Mouse (Mus musculus) midbrain, embryonic 10.5 days (tissue): ENCODE data around the gene 1700011L22Rik. TPM values are rescaled to one million over a fixed set of nuclear protein-coding genes. Genes with fewer than 3 reads are reported as not detected.

Source experiments
- DNase-seq: peaks from one replicate; pipeline ENCODE4 v3.0.0-alpha.2; 2017; ENCODE audit warnings: low spot score
- H3K27ac ChIP-seq: fragments of 300-500 bp; sonication (generic); replicated peaks from 2 replicates; pipeline ENCODE4 v1.5.1; 2016; ENCODE audit warnings: mild to moderate bottlenecking
- H3K27me3 ChIP-seq: fragments of 300-500 bp; sonication (generic); 2 replicates; pipeline ENCODE4 v1.6.1; 2016; ENCODE audit warnings: low read depth, mild to moderate bottlenecking; ENCODE audit not compliant: poor library complexity, severe bottlenecking
- H3K36me3 ChIP-seq: fragments of 300-500 bp; sonication (generic); 2 replicates; pipeline ENCODE4 v1.6.1; 2016; ENCODE audit warnings: mild to moderate bottlenecking, moderate library complexity
- H3K4me1 ChIP-seq: fragments of 300-500 bp; sonication (generic); 2 replicates; pipeline ENCODE4 v1.6.1; 2016
- H3K4me3 ChIP-seq: fragments of 300-500 bp; sonication (generic); 2 replicates; pipeline ENCODE4 v1.5.1; 2016; ENCODE audit warnings: mild to moderate bottlenecking, moderate library complexity
- H3K9me3 ChIP-seq: fragments of 300-500 bp; sonication (generic); replicated peaks from 2 replicates; pipeline ENCODE4 v1.6.1; 2016; ENCODE audit warnings: mild to moderate bottlenecking
- WGBS: fragments of 180-500 bp; shearing (Covaris S2); methylation state at CpG from one replicate; pipeline ENCODE4 v1.1.7; 2016; 5-methylcytosine and 5-hydroxymethylcytosine counted together
- polyA plus RNA-seq: library from polyadenylated mRNA; unstranded; fragments of >200 nt; fragmentation: Nextera tagmentation; extraction: Ambion mirVana; gene quantifications from 2 replicates; pipeline ENCODE4 v1.2.1, GENCODE M21; 2016

The 1700011L22Rik gene
- polyA plus RNA-seq, 1 experiment from 2014 or later: not detected

DNA sequence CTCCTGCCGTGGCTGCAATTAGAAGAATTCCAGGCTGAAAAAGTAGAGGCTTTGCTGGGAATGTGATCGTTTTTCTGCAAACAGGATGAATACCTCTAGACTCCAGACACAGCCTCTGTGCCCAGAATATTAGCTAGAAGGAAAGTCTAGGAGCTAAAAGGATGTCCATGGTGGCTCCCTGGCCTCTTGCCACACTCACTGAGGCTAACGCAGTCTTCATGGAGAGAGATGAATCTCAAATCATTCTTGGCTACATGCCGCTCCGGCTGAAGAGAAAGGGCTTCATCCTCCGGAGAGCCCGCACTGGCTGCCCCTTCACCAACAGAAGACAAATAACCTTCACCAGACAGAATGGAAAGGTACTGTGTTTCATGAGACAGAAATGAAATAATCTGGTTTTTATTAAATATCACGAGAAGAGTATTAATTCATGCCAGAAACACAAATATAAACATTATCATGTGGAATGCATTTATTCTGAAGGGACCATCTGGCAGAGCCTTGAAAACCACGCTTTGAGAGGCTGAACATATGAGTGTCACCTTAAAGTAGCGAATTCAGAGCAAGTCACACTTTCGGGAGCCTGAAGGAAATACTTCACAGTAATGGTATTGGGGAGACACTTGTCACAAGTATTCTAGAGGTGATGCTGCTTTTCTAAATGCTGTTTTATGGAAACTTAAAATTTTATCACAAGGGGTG lies 46.8 kb downstream of the 1700011L22Rik start:
- Histone ChIP-seq H3K4me3 (no peak overlapping the region), H3K4me1 (no peaks in the 10 kb centered on the region), H3K27me3 (no peaks in the 10 kb centered on the region), H3K36me3 (0 out of 2 replicates have a peak, but pooled peaks cover 4% of the 10 kb centered on the region), H3K9me3 (no peaks in the 10 kb centered on the region), H3K27ac (no peak overlapping the region)
- DNase-seq: no peak
- WGBS: 77% methylated on average over 11 of the region's 11 CpGs

- Histone ChIP-seq H3K4me3 (no peak overlapping the region), H3K4me1 (no peaks in the 10 kb centered on the region), H3K36me3 (0 out of 2 replicates have a peak, but pooled peaks cover 9% of the 10 kb centered on the region), H3K9me3 (no peaks in the 10 kb centered on the region), H3K27me3 (no peaks in the 10 kb centered on the region), H3K27ac (no peak overlapping the region)
- WGBS: 89% methylated on average over 3 of the region's 3 CpGs
- no peak for DNase-seq
Measured at GRCm38 (mm10) chr8:79198675-79199074, 49.7 kb downstream of the 1700011L22Rik start.

DNA sequence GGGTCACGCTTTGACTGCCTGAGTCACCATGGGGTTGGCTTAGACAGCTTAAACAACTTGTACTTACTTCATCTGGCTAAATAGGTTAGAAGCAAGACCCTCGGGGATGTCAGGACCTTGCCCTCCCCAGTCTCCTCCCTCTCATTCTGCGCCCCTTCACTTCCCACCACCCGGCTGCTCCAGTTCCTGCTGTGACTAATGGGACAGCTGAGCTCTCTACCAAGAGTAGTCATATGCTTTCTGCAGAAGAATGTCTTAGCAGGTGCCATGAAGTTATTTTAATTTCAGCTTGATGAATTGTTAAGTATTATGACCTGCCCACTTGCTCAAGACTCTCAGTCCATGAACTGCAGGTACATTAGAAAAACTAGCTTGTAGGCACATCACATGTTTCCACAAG lies 51.9 kb downstream of the 1700011L22Rik start:
- peaks cover 19% of the 10 kb centered on the region for H3K36me3 ChIP-seq
- H3K4me3 ChIP-seq: no peak overlapping the region
- DNase-seq: no peak
- no peaks in the 10 kb centered on the region for H3K27me3 ChIP-seq
- 77% methylated on average over 4 of the region's 4 CpGs for WGBS
- H3K9me3 ChIP-seq: no peaks in the 10 kb centered on the region
- no peaks in the 10 kb centered on the region for H3K4me1 ChIP-seq
- H3K27ac ChIP-seq: no peak overlapping the region

GRCm38 (mm10) chr8:79190071-79190470 lies 58.3 kb downstream of the 1700011L22Rik start:
- no peak overlapping the region for H3K27ac ChIP-seq
- H3K36me3 ChIP-seq: peaks cover 79% of the 10 kb centered on the region
- DNase-seq: no peak
- H3K4me3 ChIP-seq: no peak overlapping the region
- H3K9me3 ChIP-seq: no peaks in the 10 kb centered on the region
- WGBS: 91% methylated on average over 10 of the region's 10 CpGs
- H3K27me3 ChIP-seq: no peaks in the 10 kb centered on the region
- H3K4me1 ChIP-seq: no peaks in the 10 kb centered on the region

DNA sequence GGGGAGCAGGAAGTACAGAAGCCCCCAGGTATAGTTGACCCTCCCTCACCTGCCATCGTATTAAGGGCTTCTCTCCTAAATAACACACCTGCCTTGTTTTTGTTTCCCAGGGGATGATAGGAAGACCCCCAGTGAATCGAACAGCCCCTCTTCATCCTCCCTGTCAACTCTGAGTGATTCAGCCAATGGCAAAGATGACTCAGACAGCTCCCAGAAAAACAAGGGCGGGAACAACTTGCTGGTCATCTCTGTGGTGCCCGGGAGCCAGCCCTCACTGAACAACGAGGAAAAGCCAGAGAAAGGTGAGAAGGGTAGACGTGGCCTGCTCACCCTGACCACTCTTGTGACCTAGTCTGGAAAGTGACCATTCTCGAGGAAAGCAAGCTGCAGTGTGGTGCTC lies 62.9 kb downstream of the 1700011L22Rik start:
- Histone ChIP-seq H3K27me3 (no peaks in the 10 kb centered on the region), H3K36me3 (peaks cover 99% of the 10 kb centered on the region), H3K4me3 (no peak overlapping the region), H3K9me3 (no peaks in the 10 kb centered on the region), H3K4me1 (no peaks in the 10 kb centered on the region), H3K27ac (no peak overlapping the region)
- 91% methylated on average over 7 of the region's 7 CpGs for WGBS
- DNase-seq: no peak

DNA sequence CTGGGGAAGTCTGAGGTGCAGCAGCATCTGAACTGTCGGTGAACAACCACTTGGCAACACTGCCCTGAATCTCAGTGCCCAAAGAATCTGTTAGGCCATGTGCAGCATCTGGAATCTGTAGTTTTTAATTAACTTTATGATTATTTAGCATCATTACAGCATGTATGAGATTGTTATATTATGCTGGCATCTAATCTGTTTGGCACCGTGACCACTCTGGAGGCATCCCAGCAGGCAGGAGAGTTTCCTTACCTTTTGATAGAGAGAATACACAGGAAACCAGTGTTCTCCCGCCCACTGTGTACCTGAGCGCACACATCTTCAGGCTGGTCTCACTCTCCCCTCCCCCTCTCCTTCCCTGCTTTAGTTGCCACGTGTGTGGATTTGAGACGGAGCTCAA lies 68.7 kb downstream of the 1700011L22Rik start:
- peaks cover 11% of the 10 kb centered on the region for H3K4me1 ChIP-seq
- peaks cover 88% of the 10 kb centered on the region for H3K36me3 ChIP-seq
- no peak for DNase-seq
- WGBS: 93% methylated on average over 6 of the region's 6 CpGs
- H3K9me3 ChIP-seq: no peaks in the 10 kb centered on the region
- no peak overlapping the region for H3K27ac ChIP-seq
- H3K27me3 ChIP-seq: no peaks in the 10 kb centered on the region
- no peak overlapping the region for H3K4me3 ChIP-seq

DNA sequence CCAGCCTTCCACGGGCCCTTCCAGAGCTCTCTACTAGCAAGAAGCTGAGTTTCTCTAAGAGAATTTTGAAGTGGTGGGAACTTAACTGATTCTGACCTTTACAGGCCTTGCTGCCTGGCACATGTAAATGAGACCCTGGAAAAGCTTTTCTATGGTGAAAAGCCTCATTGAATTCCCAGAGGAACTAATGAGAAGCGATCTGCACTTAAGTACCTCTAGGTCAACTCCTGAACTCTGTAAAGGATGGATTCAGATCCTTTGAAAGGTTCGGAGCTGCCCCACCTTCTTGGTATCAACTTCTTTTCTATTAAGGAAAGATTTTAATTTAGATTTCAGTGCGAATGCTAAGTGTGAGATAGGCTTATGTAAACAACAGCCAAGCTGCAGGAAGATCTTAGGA lies 72.4 kb downstream of the 1700011L22Rik start:
- 66% methylated on average over 4 of the region's 4 CpGs for WGBS
- H3K27me3 ChIP-seq: no peaks in the 10 kb centered on the region
- DNase-seq: no peak
- H3K4me1 ChIP-seq: peaks cover 22% of the 10 kb centered on the region
- peak overlapping the region; percentile 49 for H3K27ac ChIP-seq
- H3K36me3 ChIP-seq: peaks cover 52% of the 10 kb centered on the region
- no peak overlapping the region for H3K4me3 ChIP-seq
- no peaks in the 10 kb centered on the region for H3K9me3 ChIP-seq

GRCm38 (mm10) chr8:79173606-79174005 lies 74.8 kb downstream of the 1700011L22Rik start:
- H3K27ac ChIP-seq: no peak overlapping the region; the same call in 1 of the 2 replicates
- peaks cover 37% of the 10 kb centered on the region for H3K36me3 ChIP-seq
- no peaks in the 10 kb centered on the region for H3K27me3 ChIP-seq
- no peak overlapping the region for H3K4me3 ChIP-seq
- peaks cover 33% of the 10 kb centered on the region for H3K4me1 ChIP-seq
- 69% methylated on average over 4 of the region's 4 CpGs for WGBS
- no peaks in the 10 kb centered on the region for H3K9me3 ChIP-seq
- DNase-seq: no peak

- Histone ChIP-seq H3K9me3 (no peaks in the 10 kb centered on the region), H3K27ac (no peak overlapping the region), H3K4me1 (peaks cover 9% of the 10 kb centered on the region), H3K27me3 (no peaks in the 10 kb centered on the region), H3K4me3 (no peak overlapping the region), H3K36me3 (peaks cover 52% of the 10 kb centered on the region)
- no peak for DNase-seq
- WGBS: 89% methylated on average over 3 of the region's 3 CpGs
Measured at GRCm38 (mm10) chr8:79165276-79165675, 83.1 kb downstream of the 1700011L22Rik start.

- H3K4me1 ChIP-seq: no peaks in the 10 kb centered on the region
- peaks cover 51% of the 10 kb centered on the region for H3K36me3 ChIP-seq
- no peaks in the 10 kb centered on the region for H3K27me3 ChIP-seq
- no peak overlapping the region for H3K4me3 ChIP-seq
- 83% methylated on average over 1 of the region's 1 CpGs for WGBS
- no peaks in the 10 kb centered on the region for H3K9me3 ChIP-seq
- no peak for DNase-seq
- no peak overlapping the region for H3K27ac ChIP-seq
Measured at GRCm38 (mm10) chr8:79164336-79164735, 84.0 kb downstream of the 1700011L22Rik start.

GRCm38 (mm10) chr8:79162533-79163308 lies 85.6 kb downstream of the 1700011L22Rik start:
- Histone ChIP-seq H3K27me3 (no peaks in the 10 kb centered on the region), H3K4me1 (peaks cover 4% of the 10 kb centered on the region; the same call in 1 of the 2 replicates), H3K9me3 (no peaks in the 10 kb centered on the region), H3K36me3 (peaks cover 57% of the 10 kb centered on the region), H3K27ac (no peak overlapping the region), H3K4me3 (no peak overlapping the region)
- no peak for DNase-seq
- 89% methylated on average over 10 of the region's 10 CpGs for WGBS

- 94% methylated on average over 4 of the region's 4 CpGs for WGBS
- H3K4me3 ChIP-seq: no peak overlapping the region
- H3K27ac ChIP-seq: no peak overlapping the region
- no peak for DNase-seq
- H3K27me3 ChIP-seq: no peaks in the 10 kb centered on the region
- H3K4me1 ChIP-seq: peaks cover 4% of the 10 kb centered on the region; the same call in 1 of the 2 replicates
- peaks cover 68% of the 10 kb centered on the region for H3K36me3 ChIP-seq
- no peaks in the 10 kb centered on the region for H3K9me3 ChIP-seq
Measured at GRCm38 (mm10) chr8:79161172-79161778, 87.1 kb downstream of the 1700011L22Rik start.
